In genomic region chr2:154223917-154224273, GRCm38 (mm10) we compare ENCODE assay signal across 14 mouse cellular contexts. TPM values are rescaled to one million over a fixed set of nuclear protein-coding genes. Genes with fewer than 3 reads are reported as not detected.
DNase-seq lines count a peak whose midpoint lies in the region; ATAC-seq lines count a peak whose summit lies in the region.
"Had no signal": no experiment of that assay in that cellular context is flagged by ENCODE, and none has a peak within 500 bp of the region (broad histone marks: within the 10 kb centered on the region; RNA-seq: fewer than 3 reads in every experiment).

No protein-coding gene starts in this region.

- no peak overlapping the region for H3K9ac ChIP-seq in kidney, embryonic 15.5 days
- no peak overlapping the region for H3K9ac ChIP-seq in hindbrain, embryonic 15.5 days
- no peak overlapping the region for H3K9ac ChIP-seq in neural tube, embryonic 11.5 days (ENCODE audit: low read length)
- H3K9ac ChIP-seq: liver, embryonic 15.5 days had no signal

- H3K4me1 ChIP-seq in kidney, embryonic 15.5 days: peaks cover 20% of the 10 kb centered on the region
- H3K4me1 ChIP-seq in hindbrain, embryonic 15.5 days (replicated peaks): peaks cover 16% of the 10 kb centered on the region
- peaks cover 8% of the 10 kb centered on the region; the same call in 1 of the 2 replicates for H3K4me1 ChIP-seq in neural tube, embryonic 11.5 days (ENCODE audit: control insufficient read depth, insufficient read depth, low read length)
- H3K4me1 ChIP-seq: liver, embryonic 15.5 days had no signal

- H3K36me3 ChIP-seq in kidney, embryonic 15.5 days: no peaks in the 10 kb centered on the region
- no peaks in the 10 kb centered on the region for H3K36me3 ChIP-seq in hindbrain, embryonic 15.5 days
- no peaks in the 10 kb centered on the region for H3K36me3 ChIP-seq in neural tube, embryonic 11.5 days (ENCODE audit: control insufficient read depth, insufficient read depth, low read length)
- H3K36me3 ChIP-seq: liver, embryonic 15.5 days had no signal

- H3K4me3 ChIP-seq in kidney, embryonic 15.5 days (replicated peaks): 0 out of 2 replicates have a peak overlapping the region, but pooled peaks have one; percentile 7
- no peak overlapping the region for H3K4me3 ChIP-seq in hindbrain, embryonic 15.5 days
- H3K4me3 ChIP-seq in neural tube, embryonic 11.5 days (ENCODE audit: low read depth, low read length): no peak overlapping the region
- H3K4me3 ChIP-seq: liver, embryonic 15.5 days had no signal

- WGBS in kidney, embryonic 15.5 days: 11% methylated on average over 2 of the region's 2 CpGs
- 15% methylated on average over 2 of the region's 2 CpGs for WGBS in hindbrain, embryonic 15.5 days
- 3% methylated on average over 2 of the region's 2 CpGs for WGBS in neural tube, embryonic 11.5 days

- H3K27ac ChIP-seq in kidney, embryonic 15.5 days: peak overlapping the region; percentile 78
- peak overlapping the region; percentile 23; the same call in 1 of the 2 replicates for H3K27ac ChIP-seq in hindbrain, embryonic 15.5 days (replicated peaks)
- no peak overlapping the region for H3K27ac ChIP-seq in neural tube, embryonic 11.5 days (ENCODE audit: low read depth, low read length)
- H3K27ac ChIP-seq: liver, embryonic 15.5 days had no signal

- no peaks in the 10 kb centered on the region for H3K9me3 ChIP-seq in kidney, embryonic 15.5 days (replicated peaks)
- no peaks in the 10 kb centered on the region for H3K9me3 ChIP-seq in hindbrain, embryonic 15.5 days
- H3K9me3 ChIP-seq in neural tube, embryonic 11.5 days (ENCODE audit: control insufficient read depth, low read length): no peaks in the 10 kb centered on the region
- H3K9me3 ChIP-seq: liver, embryonic 15.5 days had no signal

- H3K4me2 ChIP-seq in kidney, embryonic 15.5 days: peak overlapping the region; percentile 49
- peak overlapping the region; percentile 34; the same call in 1 of the 2 replicates for H3K4me2 ChIP-seq in hindbrain, embryonic 15.5 days
- H3K4me2 ChIP-seq in neural tube, embryonic 11.5 days (ENCODE audit: low read depth): peak overlapping the region; percentile 21; the same call in 1 of the 2 replicates
- H3K4me2 ChIP-seq: liver, embryonic 15.5 days had no signal

- DNase-seq in kidney, adult 11 months: no peak
- peak; percentile 41 for DNase-seq in embryo, embryonic 11 days
- DNase-seq in neural tube, embryonic 11.5 days (ENCODE audit: low spot score): no peak
- no peak for DNase-seq in frontal cortex, adult 2 months (ENCODE audit: extremely low spot score in 1 of 2, low spot score in 1 of 2)
- DNase-seq in urinary bladder, postnatal 36 days (ENCODE audit: low spot score in 2 of 2): no peak
- DNase-seq: layer of hippocampus, adult 9-11 months had no signal

- no peaks in the 10 kb centered on the region for H3K27me3 ChIP-seq in kidney, embryonic 15.5 days
- H3K27me3 ChIP-seq in hindbrain, embryonic 15.5 days: no peaks in the 10 kb centered on the region
- H3K27me3 ChIP-seq in neural tube, embryonic 11.5 days (ENCODE audit: control insufficient read depth, insufficient read depth, low read length): no peaks in the 10 kb centered on the region
- H3K27me3 ChIP-seq: liver, embryonic 15.5 days had no signal

- peak; percentile 65 for ATAC-seq in kidney, embryonic 15.5 days (replicated peaks; ENCODE audit: low FRiP score)
- ATAC-seq in hindbrain, embryonic 15.5 days (ENCODE audit: low FRiP score, low read depth): no peak
- no peak for ATAC-seq in neural tube, embryonic 11.5 days (ENCODE audit: insufficient read depth, low FRiP score, low TSS enrichment)
- ATAC-seq in erythroblast, adult 5-6 weeks (replicated peaks; ENCODE audit: low FRiP score, poor library complexity, severe bottlenecking): no peak

RNA-seq across cellular contexts. Expression of gene Bpifb5, which starts 0.4 kb away (rescaled TPM):
- 0.42 and 0.86 TPM in 2 replicates for polyA plus RNA-seq in kidney, embryonic 15.5 days (2015; fragmentation: Nextera tagmentation; extraction: Ambion mirVana)
- 0.14 and 0.22 TPM in 2 replicates for polyA plus RNA-seq in hindbrain, embryonic 15.5 days (2015; fragmentation: Nextera tagmentation; extraction: Ambion mirVana)
- 0.15 TPM in 1 of 2 replicates, not detected in the other for polyA plus RNA-seq in neural tube, embryonic 11.5 days (2014; fragmentation: Nextera tagmentation; extraction: Ambion mirVana)
- not detected in 2 replicates for total RNA-seq in erythroblast, adult 5-6 weeks (2015; ENCODE audit: low replicate concordance)
- not detected in 2 replicates for total RNA-seq in erythroblast, adult 5-6 weeks (2017; ENCODE audit: low replicate concordance)
- polyA plus RNA-seq in frontal cortex, adult 2 months (2012; rRNA removed): 0.14 and 0.17 TPM in 2 replicates
- total RNA-seq: adrenal gland, postnatal 14 days; common myeloid progenitor, adult 5-6 weeks had no signal
- polyA plus RNA-seq: liver, embryonic 15.5 days had no signal

RNA-seq across cellular contexts. Expression of gene Bpifb1, which starts 33.3 kb away (rescaled TPM):
- 0.09 TPM in 1 of 2 replicates, not detected in the other for polyA plus RNA-seq in kidney, embryonic 15.5 days (2015; fragmentation: Nextera tagmentation; extraction: Ambion mirVana)
- polyA plus RNA-seq in hindbrain, embryonic 15.5 days (2015; fragmentation: Nextera tagmentation; extraction: Ambion mirVana): 0.25 and 0.29 TPM in 2 replicates
- not detected in 2 replicates for polyA plus RNA-seq in neural tube, embryonic 11.5 days (2014; fragmentation: Nextera tagmentation; extraction: Ambion mirVana)
- not detected in 2 replicates for total RNA-seq in erythroblast, adult 5-6 weeks (2015; ENCODE audit: low replicate concordance)
- not detected in 2 replicates for total RNA-seq in erythroblast, adult 5-6 weeks (2017; ENCODE audit: low replicate concordance)
- 0.36 and 0.40 TPM in 2 replicates for polyA plus RNA-seq in frontal cortex, adult 2 months (2012; rRNA removed)
- total RNA-seq: adrenal gland, postnatal 14 days; common myeloid progenitor, adult 5-6 weeks had no signal
- polyA plus RNA-seq: gonadal fat pad, adult 2 months had no signal

RNA-seq across cellular contexts. Expression of gene Bpifb9a, which starts 33.8 kb away (rescaled TPM):
- not detected in 2 replicates for polyA plus RNA-seq in kidney, embryonic 15.5 days (2015; fragmentation: Nextera tagmentation; extraction: Ambion mirVana)
- polyA plus RNA-seq in hindbrain, embryonic 15.5 days (2015; fragmentation: Nextera tagmentation; extraction: Ambion mirVana): not detected in 2 replicates
- not detected in 2 replicates for polyA plus RNA-seq in neural tube, embryonic 11.5 days (2014; fragmentation: Nextera tagmentation; extraction: Ambion mirVana)
- total RNA-seq in erythroblast, adult 5-6 weeks (2015; ENCODE audit: low replicate concordance): not detected in 2 replicates
- total RNA-seq in erythroblast, adult 5-6 weeks (2017; ENCODE audit: low replicate concordance): not detected in 2 replicates
- not detected in 2 replicates for polyA plus RNA-seq in frontal cortex, adult 2 months (2012; rRNA removed)
- total RNA-seq: adrenal gland, postnatal 14 days; common myeloid progenitor, adult 5-6 weeks had no signal
- polyA plus RNA-seq: gonadal fat pad, adult 2 months; liver, embryonic 15.5 days; stomach, embryonic 14.5 days had no signal
